Mouse (Mus musculus): ENCODE data around the gene Mslnl. TPM values are rescaled to one million over a fixed set of nuclear protein-coding genes. Genes with fewer than 3 reads are reported as not detected.

Mslnl gene
- polyA plus RNA-seq, 1 experiment from 2014 or later: not detected

DNA sequence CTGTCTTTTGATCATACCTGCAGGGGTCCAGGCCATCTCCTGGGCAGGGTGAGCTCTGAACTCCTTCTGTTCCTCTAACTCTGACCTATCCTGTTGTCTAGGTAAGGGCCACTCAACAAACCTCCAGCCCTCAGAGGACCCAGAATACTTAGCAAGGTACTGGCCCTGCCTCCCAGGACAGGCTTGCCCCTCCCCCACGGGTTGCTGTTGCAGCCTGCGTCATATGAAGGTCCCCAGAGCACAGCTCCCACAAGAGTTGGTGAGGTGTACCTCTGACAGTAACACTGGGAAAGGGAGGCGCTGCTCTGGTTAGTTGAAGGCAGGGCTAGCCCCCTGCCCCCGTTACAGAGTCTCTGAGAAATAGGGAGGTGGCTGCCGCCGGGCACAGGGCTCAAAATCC lies 19.7 kb upstream of the Mslnl start:
- DNase-seq (ENCODE audit: low spot score) (no peak), ATAC-seq (ENCODE audit: low FRiP score) (no peak)
- H3K4me1 ChIP-seq (replicated peaks; ENCODE audit: control insufficient read depth, insufficient read depth, low read length): 0 out of 2 replicates have a peak, but pooled peaks cover 7% of the 10 kb centered on the region
- H3K4me2 ChIP-seq (replicated peaks): no peak overlapping the region
- no peaks in the 10 kb centered on the region for H3K9me3 ChIP-seq (ENCODE audit: control insufficient read depth, low read length)
- H3K36me3 ChIP-seq (replicated peaks; ENCODE audit: control insufficient read depth, insufficient read depth): no peaks in the 10 kb centered on the region
- H3K9ac ChIP-seq: no peak overlapping the region
- peaks cover 18% of the 10 kb centered on the region for H3K27me3 ChIP-seq (ENCODE audit: control insufficient read depth, insufficient read depth, low read length)
- WGBS: 5% methylated on average over 6 of the region's 6 CpGs
- H3K27ac ChIP-seq: no peak overlapping the region
- H3K4me3 ChIP-seq (replicated peaks; ENCODE audit: low read length): no peak overlapping the region

DNA sequence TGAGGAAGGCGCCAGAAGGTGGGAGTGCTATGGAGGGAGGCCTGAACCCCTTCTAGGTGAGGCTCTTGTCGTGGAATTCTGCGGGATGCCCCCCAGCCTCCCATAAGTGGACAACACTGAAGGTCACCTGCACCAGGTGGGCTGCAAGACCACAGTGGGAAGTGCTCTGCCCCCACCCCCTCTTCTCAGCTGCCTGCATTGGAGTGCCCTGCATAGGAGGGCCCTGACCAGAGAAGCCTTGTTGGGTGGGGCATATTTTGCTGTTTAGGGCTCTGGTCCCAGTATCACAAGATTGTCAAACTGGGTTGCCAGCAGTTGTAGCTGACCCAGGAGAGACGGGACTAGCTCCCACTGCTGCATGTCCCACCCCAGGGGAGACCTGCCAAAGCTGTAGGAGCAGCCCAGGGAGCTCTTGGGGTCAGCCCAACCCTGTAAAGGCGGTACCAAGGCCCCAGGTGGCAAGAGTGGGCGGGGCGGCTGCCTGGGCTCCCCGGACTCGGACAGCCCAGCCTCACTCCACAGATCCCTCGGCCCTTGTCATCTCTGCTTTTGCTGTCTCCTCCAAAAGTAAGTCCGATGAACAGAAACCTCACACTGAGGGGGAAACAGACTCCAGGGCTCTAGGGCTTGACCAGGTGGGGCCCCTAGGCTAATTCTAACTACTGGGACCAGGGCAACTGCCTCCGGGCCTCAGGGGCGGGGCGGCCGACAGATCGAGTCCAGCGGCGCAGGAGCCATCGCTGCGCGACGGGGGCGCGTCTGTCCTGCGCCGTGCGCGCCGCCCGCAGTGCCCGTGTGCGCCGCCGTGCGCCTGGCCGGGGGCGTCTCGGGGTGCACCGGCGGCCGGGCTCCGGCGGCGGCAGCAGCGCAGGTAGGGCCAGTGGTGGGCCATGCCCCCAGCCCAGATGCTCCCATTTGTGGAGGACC lies 18.9 kb upstream of the Mslnl start, which contains the start of gene Gng13:
Gng13 (plus strand) TSS at position 461 of the 927 bp plus-strand sequence.
- Histone ChIP-seq H3K4me3 (replicated peaks; ENCODE audit: low read length) (peak within 1 kb of the TSS; percentile 35), H3K27me3 (ENCODE audit: control insufficient read depth, insufficient read depth, low read length) (peaks cover 18% of the 10 kb centered on the region), H3K9me3 (ENCODE audit: control insufficient read depth, low read length) (no peaks in the 10 kb centered on the region), H3K4me1 (replicated peaks; ENCODE audit: control insufficient read depth, insufficient read depth, low read length) (0 out of 2 replicates have a peak, but pooled peaks cover 7% of the 10 kb centered on the region), H3K27ac (no peak within 1 kb of the TSS), H3K9ac (peak within 1 kb of the TSS; percentile 54), H3K36me3 (replicated peaks; ENCODE audit: control insufficient read depth, insufficient read depth) (no peaks in the 10 kb centered on the region), H3K4me2 (replicated peaks) (peak within 1 kb of the TSS; percentile 72)
- ATAC-seq (ENCODE audit: low FRiP score) (no peak), DNase-seq (ENCODE audit: low spot score) (no peak)
- 2% methylated on average over 45 of the region's 45 CpGs for WGBS

DNA sequence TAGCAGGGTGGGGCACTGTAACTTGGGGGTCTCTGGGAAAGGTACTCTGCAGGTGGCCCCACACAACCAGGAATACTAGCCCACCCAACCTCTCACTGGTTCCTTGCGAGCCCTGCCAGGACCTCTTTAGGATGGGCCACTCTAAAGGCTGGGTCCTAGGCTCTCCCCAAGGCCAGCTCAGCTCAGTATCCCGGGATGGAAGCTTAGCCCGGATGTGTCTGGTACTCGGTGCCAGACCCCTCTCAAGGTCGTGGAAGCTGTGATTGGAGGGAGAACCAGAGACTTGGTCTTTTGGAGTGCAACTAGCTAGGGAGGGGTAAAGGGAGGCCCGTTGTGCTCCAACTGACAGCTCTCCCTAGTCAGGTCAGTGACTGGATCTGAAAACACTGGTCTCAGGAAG lies 18.2 kb upstream of the Mslnl start:
- DNase-seq (ENCODE audit: low spot score) (no peak), ATAC-seq (ENCODE audit: low FRiP score) (no peak)
- Histone ChIP-seq H3K4me2 (replicated peaks) (peak overlapping the region; percentile 72), H3K4me3 (replicated peaks; ENCODE audit: low read length) (peak overlapping the region; percentile 35), H3K36me3 (replicated peaks; ENCODE audit: control insufficient read depth, insufficient read depth) (no peaks in the 10 kb centered on the region), H3K27ac (no peak overlapping the region), H3K4me1 (replicated peaks; ENCODE audit: control insufficient read depth, insufficient read depth, low read length) (0 out of 2 replicates have a peak, but pooled peaks cover 7% of the 10 kb centered on the region), H3K9me3 (ENCODE audit: control insufficient read depth, low read length) (no peaks in the 10 kb centered on the region), H3K9ac (peak overlapping the region; percentile 54), H3K27me3 (ENCODE audit: control insufficient read depth, insufficient read depth, low read length) (peaks cover 18% of the 10 kb centered on the region)
- 8% methylated on average over 6 of the region's 6 CpGs for WGBS

DNA sequence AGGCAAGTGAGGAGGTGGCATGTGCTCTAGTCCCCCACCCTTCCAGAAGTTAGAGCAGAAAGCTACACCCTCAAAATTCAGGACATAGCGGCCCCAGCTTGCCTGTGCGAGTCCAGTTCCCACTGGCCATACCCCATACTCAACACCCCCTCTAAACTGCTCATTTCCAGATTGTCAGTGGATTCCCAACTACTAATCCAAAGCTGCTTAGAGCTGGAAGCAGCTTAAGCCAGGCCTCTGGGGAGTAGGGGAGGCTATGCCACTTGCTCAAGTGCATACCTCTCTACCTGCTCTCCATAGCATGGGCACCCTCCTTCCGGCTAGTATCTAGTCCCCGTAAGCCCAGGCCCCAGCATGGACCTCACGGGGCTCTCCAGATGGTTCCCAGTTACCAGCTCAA lies 14.4 kb upstream of the Mslnl start:
- Histone ChIP-seq H3K4me3 (replicated peaks; ENCODE audit: low read length) (no peak overlapping the region), H3K27me3 (ENCODE audit: control insufficient read depth, insufficient read depth, low read length) (peaks cover 18% of the 10 kb centered on the region), H3K9me3 (ENCODE audit: control insufficient read depth, low read length) (no peaks in the 10 kb centered on the region), H3K36me3 (replicated peaks; ENCODE audit: control insufficient read depth, insufficient read depth) (no peaks in the 10 kb centered on the region), H3K4me2 (replicated peaks) (no peak overlapping the region), H3K27ac (no peak overlapping the region), H3K9ac (no peak overlapping the region), H3K4me1 (replicated peaks; ENCODE audit: control insufficient read depth, insufficient read depth, low read length) (peaks cover 7% of the 10 kb centered on the region; the same call in 1 of the 2 replicates)
- 88% methylated on average over 5 of the region's 5 CpGs for WGBS
- ATAC-seq (ENCODE audit: low FRiP score) (no peak), DNase-seq (ENCODE audit: low spot score) (no peak)

DNA sequence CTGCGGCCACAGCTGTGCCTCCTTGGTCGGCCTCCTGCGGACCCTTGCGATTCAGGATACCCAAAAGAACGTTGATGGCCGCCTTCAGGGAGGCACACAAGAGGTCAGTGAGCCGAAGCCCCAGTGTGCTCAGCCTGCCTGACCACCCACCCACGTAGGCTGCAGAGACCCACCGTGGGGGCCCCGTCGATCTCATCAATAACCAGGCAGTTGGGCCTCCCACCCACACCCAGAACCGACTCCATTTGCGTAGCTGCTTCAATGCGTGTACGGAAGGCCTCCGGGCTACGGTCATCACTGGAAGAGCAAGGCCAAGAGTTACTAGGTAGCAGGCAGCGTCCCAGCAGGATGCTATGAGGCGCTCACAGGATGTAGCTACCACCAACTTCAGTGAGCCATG lies 12.4 kb upstream of the Mslnl start:
- DNase-seq (ENCODE audit: low spot score) (no peak), ATAC-seq (ENCODE audit: low FRiP score) (no peak)
- Histone ChIP-seq H3K4me1 (replicated peaks; ENCODE audit: control insufficient read depth, insufficient read depth, low read length) (peaks cover 10% of the 10 kb centered on the region), H3K9me3 (ENCODE audit: control insufficient read depth, low read length) (no peaks in the 10 kb centered on the region), H3K9ac (no peak overlapping the region), H3K4me2 (replicated peaks) (no peak overlapping the region), H3K27ac (no peak overlapping the region), H3K36me3 (replicated peaks; ENCODE audit: control insufficient read depth, insufficient read depth) (no peaks in the 10 kb centered on the region), H3K4me3 (replicated peaks; ENCODE audit: low read length) (no peak overlapping the region), H3K27me3 (ENCODE audit: control insufficient read depth, insufficient read depth, low read length) (no peaks in the 10 kb centered on the region)
- 96% methylated on average over 19 of the region's 19 CpGs for WGBS

DNA sequence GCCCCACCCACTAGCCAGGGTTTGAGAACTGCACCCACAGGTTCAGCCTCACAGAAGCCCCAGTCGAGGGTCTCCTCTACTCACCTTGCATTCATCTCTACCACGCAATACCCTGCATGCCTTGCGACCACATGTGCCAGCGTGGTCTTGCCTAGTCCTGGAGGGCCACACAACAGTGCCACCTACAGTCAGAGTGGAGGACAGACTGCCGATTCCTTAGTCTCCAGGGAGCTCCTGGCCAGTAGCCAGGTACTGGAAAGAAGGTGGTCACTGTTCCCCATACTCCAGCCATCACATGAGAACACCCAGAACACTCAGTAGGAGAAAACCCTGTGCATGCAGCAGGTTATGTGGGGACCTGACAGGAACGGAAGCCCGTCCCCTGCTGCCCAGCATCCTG lies 11.9 kb upstream of the Mslnl start:
- ATAC-seq (ENCODE audit: low FRiP score) (no peak), DNase-seq (ENCODE audit: low spot score) (no peak)
- H3K9me3 ChIP-seq (ENCODE audit: control insufficient read depth, low read length): no peaks in the 10 kb centered on the region
- H3K9ac ChIP-seq: no peak overlapping the region
- H3K4me1 ChIP-seq (replicated peaks; ENCODE audit: control insufficient read depth, insufficient read depth, low read length): peaks cover 13% of the 10 kb centered on the region
- no peak overlapping the region for H3K4me2 ChIP-seq (replicated peaks)
- H3K27me3 ChIP-seq (ENCODE audit: control insufficient read depth, insufficient read depth, low read length): no peaks in the 10 kb centered on the region
- no peak overlapping the region for H3K27ac ChIP-seq
- no peak overlapping the region for H3K4me3 ChIP-seq (replicated peaks; ENCODE audit: low read length)
- no peaks in the 10 kb centered on the region for H3K36me3 ChIP-seq (replicated peaks; ENCODE audit: control insufficient read depth, insufficient read depth)
- 79% methylated on average over 7 of the region's 7 CpGs for WGBS

DNA sequence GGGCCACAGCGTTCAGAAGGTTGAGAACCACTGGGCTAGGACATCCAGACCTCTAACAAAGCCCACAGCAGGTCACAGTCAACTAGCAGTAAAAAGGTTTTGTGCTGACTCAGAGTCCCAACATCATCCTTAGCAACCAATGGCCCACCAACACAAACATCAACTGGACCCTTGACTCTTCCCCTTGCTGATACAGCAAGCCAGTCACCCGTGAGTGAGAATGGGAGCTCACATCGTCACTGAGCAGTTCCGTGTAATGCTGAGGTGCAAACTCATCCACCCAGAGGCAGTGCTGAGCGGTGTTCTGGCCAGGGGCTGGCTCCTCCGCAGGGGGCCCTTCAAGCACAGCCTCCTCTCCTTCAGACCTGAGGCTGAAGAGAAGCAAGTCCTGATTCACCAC lies 10.6 kb upstream of the Mslnl start:
- Histone ChIP-seq H3K4me3 (replicated peaks; ENCODE audit: low read length) (no peak overlapping the region), H3K9ac (no peak overlapping the region), H3K9me3 (ENCODE audit: control insufficient read depth, low read length) (no peaks in the 10 kb centered on the region), H3K27ac (no peak overlapping the region), H3K4me1 (replicated peaks; ENCODE audit: control insufficient read depth, insufficient read depth, low read length) (peaks cover 13% of the 10 kb centered on the region), H3K4me2 (replicated peaks) (no peak overlapping the region), H3K36me3 (replicated peaks; ENCODE audit: control insufficient read depth, insufficient read depth) (peaks cover under 1% of the 10 kb centered on the region; the same call in 1 of the 2 replicates), H3K27me3 (ENCODE audit: control insufficient read depth, insufficient read depth, low read length) (no peaks in the 10 kb centered on the region)
- 84% methylated on average over 6 of the region's 6 CpGs for WGBS
- no peak for ATAC-seq (ENCODE audit: low FRiP score)
- no peak for DNase-seq (ENCODE audit: low spot score)

DNA sequence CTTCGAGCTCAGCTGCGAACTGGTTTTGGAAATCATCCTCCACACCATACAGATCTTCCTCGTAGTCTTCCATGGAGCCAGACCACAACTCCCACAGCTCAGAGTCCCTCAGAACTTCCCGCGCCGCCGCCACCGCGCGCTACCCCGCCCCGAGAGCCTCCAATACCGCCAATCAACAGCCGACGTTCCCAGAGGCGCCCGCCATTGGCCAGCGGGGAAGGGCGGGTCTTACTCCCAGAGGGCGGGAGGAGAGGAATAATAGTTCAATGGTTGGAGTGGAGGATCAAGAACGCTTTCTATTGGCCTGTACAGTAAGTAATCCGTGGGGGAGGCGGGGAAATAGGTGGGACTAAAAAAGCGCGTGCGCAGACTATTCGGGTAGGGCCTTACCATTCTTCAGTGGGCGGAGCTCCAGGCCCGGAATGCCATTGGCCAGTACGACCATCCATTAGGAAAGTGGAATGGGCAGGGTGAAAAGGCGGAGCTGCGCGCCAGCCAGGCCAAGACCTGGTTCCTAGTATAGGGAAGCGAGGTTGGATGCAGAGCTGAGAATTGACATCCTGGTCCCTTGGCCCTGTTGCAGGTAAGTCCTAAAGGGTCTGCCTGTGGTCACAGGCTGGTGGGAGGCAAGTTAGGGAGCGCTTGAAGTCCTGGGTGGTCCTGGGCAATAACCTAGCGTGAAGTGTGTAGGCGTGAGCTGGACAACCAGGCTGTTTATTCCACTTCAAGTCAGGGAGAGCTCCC lies 8.4 kb upstream of the Mslnl start, which contains the start of the genes Chtf18 and Rpusd1:
Chtf18 (minus strand) TSS at position 155 of the 744 bp plus-strand sequence.
Rpusd1 (plus strand) TSS at position 406 of the 744 bp plus-strand sequence.
- H3K4me3 ChIP-seq (replicated peaks; ENCODE audit: low read length): peak within 1 kb of the TSS; percentile 63
- peak within 1 kb of the TSS; percentile 62 for H3K4me2 ChIP-seq (replicated peaks)
- no peaks in the 10 kb centered on the region for H3K27me3 ChIP-seq (ENCODE audit: control insufficient read depth, insufficient read depth, low read length)
- H3K36me3 ChIP-seq (replicated peaks; ENCODE audit: control insufficient read depth, insufficient read depth): peaks cover 11% of the 10 kb centered on the region; the same call in 1 of the 2 replicates
- no peaks in the 10 kb centered on the region for H3K9me3 ChIP-seq (ENCODE audit: control insufficient read depth, low read length)
- peaks cover 13% of the 10 kb centered on the region for H3K4me1 ChIP-seq (replicated peaks; ENCODE audit: control insufficient read depth, insufficient read depth, low read length)
- peak; percentile 99 for DNase-seq (ENCODE audit: low spot score)
- under 1% methylated on average over 37 of the region's 37 CpGs for WGBS
- ATAC-seq (ENCODE audit: low FRiP score): peak; percentile 98
- H3K27ac ChIP-seq: no peak within 1 kb of the TSS
- H3K9ac ChIP-seq: peak within 1 kb of the TSS; percentile 79

DNA sequence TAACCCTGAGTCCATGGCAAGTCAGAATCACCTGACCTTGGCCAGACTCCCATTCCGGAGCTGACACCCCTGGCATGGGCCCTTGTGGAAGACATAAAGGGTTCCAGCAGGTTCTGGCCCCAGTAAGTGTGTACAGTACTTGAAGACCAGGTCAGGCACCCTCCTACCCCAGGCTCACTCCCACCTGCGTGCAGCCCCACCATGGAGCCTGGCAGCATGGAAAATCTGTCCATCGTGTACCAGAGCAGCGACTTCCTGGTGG lies 7.9 kb upstream of the Mslnl start:
- ATAC-seq (ENCODE audit: low FRiP score): no peak

More for the DNA sequence above, 7.9 kb upstream of the Mslnl start:
- no peak overlapping the region for H3K27ac ChIP-seq
- H3K4me2 ChIP-seq (replicated peaks): peak overlapping the region; percentile 62
- H3K9me3 ChIP-seq (ENCODE audit: control insufficient read depth, low read length): no peaks in the 10 kb centered on the region
- H3K4me1 ChIP-seq (replicated peaks; ENCODE audit: control insufficient read depth, insufficient read depth, low read length): peaks cover 13% of the 10 kb centered on the region
- H3K9ac ChIP-seq: peak overlapping the region; percentile 79
- peak overlapping the region; percentile 63 for H3K4me3 ChIP-seq (replicated peaks; ENCODE audit: low read length)
- peaks cover 11% of the 10 kb centered on the region; the same call in 1 of the 2 replicates for H3K36me3 ChIP-seq (replicated peaks; ENCODE audit: control insufficient read depth, insufficient read depth)
- 19% methylated on average over 4 of the region's 4 CpGs for WGBS
- no peak for DNase-seq (ENCODE audit: low spot score)
- no peaks in the 10 kb centered on the region for H3K27me3 ChIP-seq (ENCODE audit: control insufficient read depth, insufficient read depth, low read length)

All from hindbrain, embryonic 14.5 days (tissue).